Mouse (Mus musculus) cerebral cortex, adult 2 months (tissue): ENCODE measurements around the gene Prdx1.

Experiments used
- WGBS: fragments of 180-500 bp; shearing (Covaris S2); methylation state at CpG from one replicate; pipeline ENCODE4 v1.1.7; 2018; 5-methylcytosine and 5-hydroxymethylcytosine counted together

Gene Prdx1

GRCm38 (mm10) chr4:116685402-116686061, at the start of gene Prdx1:
Gene Prdx1 (plus strand): TSS chr4:116685544.
- WGBS = under 1% methylated on average over 56 of the region's 56 CpGs

DNA sequence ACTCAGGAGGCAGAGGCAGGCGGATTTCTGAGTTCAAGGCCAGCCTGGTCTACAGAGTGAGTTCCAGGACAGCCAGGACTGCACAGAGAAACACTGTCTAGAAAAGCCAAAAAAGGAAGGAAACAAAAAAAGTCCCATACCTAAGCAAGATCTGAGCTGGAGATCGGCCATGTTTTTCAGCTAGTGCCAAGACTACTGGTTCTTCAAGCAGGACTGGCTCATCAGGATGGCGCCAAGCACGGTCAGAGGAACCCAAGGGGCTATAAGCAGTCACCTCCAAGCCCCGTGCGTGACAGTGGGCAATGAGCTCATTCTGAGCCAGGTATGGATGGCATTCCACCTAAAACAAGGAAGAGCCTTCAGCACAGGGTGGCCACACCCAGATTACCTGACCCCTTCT, 46.5 kb upstream of the Prdx1 start:
- WGBS = 86% methylated on average over 6 of the region's 6 CpGs

DNA sequence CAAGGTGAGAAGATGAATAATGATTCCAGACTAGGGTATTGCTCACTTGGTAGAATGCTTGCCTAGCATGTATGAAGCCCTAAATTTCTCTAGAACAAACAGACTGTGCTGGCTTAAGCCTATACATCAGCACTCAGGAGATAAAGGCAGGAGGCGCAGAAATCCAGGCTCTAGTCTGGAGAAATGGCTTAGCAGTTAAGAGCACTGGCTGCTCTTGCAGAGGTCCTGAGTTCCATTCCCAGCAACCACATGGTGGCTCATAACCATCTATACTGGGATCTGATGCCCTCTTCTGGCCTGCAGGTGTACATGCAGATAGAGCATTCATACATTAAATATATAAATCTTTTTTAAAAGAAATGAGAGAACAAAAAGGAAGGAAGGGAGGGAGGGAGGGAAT, 43.3 kb upstream of the Prdx1 start:
- WGBS = 96% methylated on average over 1 of the region's 1 CpGs

DNA sequence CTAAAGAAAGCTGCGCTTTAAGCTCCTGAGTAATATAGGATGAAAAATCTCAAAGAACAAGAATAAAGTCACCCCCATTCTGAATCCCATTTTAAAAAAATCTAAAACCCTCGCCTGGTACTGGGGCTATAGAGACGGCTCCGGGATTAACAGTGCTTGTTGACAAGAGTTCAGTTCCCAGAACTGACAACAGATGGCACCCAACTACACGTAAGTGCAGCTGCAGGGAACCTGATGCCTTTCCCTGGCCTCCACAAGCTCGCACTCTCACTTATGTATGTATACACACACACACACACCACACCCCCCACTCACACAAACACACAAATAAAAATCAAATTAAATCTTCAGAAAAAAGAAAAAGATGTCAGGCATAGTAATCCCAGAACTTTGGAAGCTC, 41.0 kb upstream of the Prdx1 start:
- WGBS = 25% methylated on average over 6 of the region's 6 CpGs

DNA sequence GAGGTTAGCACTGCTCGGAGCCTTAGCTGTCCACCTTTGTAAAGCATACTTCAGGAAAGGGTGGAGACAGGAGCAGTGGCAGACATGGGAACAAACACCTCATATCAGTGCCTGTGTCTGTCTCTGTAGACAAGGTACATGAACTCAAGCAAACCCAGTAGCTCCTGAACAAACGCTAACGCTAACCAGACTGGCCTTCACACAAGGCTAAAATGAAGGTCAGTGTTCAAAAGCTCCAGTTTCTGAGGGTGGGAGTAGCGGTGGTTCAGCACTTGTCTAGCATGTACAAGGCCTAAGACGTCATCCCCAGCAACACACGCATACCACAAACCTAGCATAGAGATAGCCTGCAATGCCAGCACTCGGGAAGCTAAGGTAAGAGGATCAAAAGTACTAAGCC, 39.7 kb upstream of the Prdx1 start:
- WGBS = 74% methylated on average over 7 of the region's 7 CpGs

DNA sequence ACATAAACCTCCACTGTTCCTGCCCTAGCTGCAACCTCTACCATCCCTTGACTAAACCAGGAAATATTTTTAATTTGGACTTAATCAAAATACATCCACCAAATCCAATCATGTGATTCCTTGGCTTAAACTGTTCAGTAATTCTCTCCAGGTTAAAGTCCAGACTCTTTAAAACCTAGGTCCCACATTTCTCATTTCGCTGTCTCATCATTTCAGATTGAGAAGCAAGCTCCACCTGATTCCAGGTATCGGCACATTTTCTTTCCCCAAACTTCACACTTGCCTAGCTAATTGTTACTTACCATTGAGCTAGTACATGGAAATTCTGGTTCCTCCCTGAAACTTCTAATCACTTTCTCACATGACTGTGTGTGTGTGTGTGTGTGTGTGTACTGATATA, 35.9 kb upstream of the Prdx1 start:
- 91% methylated on average over 2 of the region's 2 CpGs for WGBS

- 37% methylated on average over 5 of the region's 5 CpGs for WGBS
Observed at GRCm38 (mm10) chr4:116650365-116650764, 35.0 kb upstream of the Prdx1 start.

DNA sequence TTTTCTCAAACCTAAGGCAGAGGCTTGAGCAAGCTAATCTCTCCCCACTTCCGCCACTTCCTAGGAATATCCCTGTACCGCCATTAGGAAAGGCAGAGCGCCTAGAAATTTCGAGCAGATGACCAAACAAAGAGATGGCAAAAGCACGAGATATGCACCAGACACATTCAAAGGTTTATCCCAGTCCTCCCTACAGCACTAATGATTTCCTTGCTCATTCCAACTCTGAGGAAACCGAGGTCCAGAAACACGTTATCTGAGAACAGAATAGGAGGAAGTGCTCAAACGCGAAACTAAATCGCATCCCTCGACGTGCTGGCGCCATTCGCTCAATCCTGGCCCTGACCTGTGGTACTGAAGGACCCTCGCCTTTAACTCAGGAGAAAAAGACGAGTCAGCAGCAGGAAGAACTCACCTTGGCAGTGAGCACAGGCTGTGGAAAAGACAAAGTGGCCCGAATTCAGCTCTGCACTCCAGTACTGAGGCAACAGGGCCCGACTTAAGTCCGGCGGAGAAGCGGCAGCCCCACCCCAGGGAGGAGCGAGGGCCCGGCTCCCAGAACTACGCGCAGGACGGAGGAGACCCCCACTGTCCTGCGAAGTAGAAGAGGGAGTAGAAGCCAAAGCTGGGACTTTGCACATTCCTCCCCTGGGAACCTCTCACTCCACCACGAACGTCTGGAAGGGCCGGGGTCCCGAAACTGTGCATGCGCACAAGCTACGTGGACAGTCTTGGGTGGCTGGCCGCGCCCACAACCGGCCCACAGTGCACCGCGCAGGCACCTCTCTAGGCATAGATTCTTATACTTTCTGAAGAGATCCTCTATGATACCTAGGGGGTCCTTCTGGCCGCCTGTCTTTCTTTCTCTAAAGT, 34.2 kb upstream of the Prdx1 start, which contains the start of gene Akr1a1:
Akr1a1 (minus strand) TSS at position 757 of the 873 bp plus-strand sequence.
- WGBS = under 1% methylated on average over 39 of the region's 39 CpGs

GRCm38 (mm10) chr4:116651797-116652135, 33.6 kb upstream of the Prdx1 start:
- 7% methylated on average over 6 of the region's 6 CpGs for WGBS

DNA sequence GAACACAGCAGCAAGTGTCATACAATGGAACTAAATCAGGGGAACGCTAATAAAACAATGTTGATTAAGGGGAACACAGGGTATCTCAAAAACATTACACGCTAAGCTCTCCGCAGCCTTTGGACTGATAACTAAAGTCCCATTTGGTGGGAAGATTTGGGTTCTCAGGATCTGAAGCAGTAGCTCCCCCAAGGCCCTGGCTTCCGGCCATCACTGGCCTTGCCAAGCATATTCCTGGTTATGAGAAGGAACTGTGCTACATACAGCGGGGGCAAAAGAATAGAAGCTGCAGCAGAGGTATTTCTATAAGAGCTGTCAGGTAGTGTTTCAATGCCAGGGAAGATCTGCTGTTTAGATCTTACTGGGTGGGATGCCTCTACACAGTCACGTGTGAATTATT, 32.1 kb upstream of the Prdx1 start:
- 86% methylated on average over 6 of the region's 6 CpGs for WGBS

GRCm38 (mm10) chr4:116655100-116655499, 30.2 kb upstream of the Prdx1 start:
- WGBS = 64% methylated on average over 2 of the region's 2 CpGs

GRCm38 (mm10) chr4:116655658-116656057, 29.7 kb upstream of the Prdx1 start:
- WGBS = 84% methylated on average over 3 of the region's 3 CpGs

DNA sequence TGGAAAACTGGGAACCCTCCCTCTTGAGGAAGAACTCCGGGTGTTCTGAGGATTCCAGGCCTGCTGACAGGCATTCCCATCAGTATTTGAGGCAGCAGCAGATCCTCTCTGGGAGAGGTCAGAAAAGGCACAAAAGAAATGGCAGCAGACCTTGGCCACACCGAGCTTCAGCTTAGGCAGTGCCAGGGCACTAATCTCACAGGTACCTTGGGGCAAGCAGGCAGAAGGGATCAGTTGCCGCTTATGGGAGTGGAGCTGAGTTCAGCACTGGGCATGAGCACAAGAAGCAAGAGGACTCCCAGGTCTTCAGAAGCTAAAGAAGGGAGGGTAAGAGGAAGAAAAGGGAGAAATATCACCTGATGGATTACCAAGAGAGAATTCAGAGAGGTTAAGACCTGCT, 27.4 kb upstream of the Prdx1 start:
- 67% methylated on average over 3 of the region's 3 CpGs for WGBS

- 43% methylated on average over 2 of the region's 2 CpGs for WGBS
Observed at GRCm38 (mm10) chr4:116659474-116659873, 25.9 kb upstream of the Prdx1 start.

DNA sequence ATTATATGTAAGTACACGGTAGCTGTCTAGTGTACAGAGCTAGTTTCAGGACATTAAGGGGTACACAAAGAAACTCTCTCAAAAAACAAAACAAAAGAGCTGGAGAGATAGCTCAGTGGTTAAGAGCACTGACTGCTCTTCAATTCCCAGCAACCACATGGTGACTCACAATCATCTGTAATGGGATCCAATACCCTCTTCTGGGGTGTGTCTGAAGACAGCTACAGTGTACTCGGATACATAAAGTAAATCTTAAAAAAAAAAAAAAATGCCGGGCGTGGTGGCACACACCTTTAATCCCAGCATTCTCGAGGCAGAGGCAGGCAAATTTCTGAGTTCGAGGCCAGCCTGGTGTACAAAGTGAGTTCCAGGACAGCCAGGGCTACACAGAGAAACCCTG, 25.4 kb upstream of the Prdx1 start:
- 74% methylated on average over 6 of the region's 6 CpGs for WGBS

GRCm38 (mm10) chr4:116660829-116661228, 24.5 kb upstream of the Prdx1 start:
- WGBS = 54% methylated on average over 6 of the region's 6 CpGs

- WGBS = 89% methylated on average over 1 of the region's 1 CpGs
Observed at GRCm38 (mm10) chr4:116661998-116662397, 23.3 kb upstream of the Prdx1 start.

DNA sequence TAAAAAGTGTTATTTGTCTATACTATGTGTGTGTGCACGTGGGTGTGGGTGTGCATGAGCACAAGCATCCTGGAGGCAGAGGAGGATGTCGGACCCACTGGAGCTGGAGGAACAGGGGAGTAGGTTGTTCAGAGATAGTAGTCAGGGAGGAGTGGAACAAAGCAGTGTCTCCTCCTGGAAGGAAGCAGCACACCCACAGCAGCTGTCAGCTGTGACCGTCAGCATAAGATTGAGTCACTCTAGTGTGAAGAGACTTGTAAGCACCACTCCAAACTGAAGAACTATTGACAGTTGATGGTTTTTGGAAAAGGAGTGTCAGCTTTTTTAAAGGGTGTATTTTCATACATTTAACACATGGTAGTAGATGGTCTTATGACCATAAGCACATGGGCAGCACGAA, 18.7 kb upstream of the Prdx1 start:
- WGBS = 41% methylated on average over 4 of the region's 4 CpGs

DNA sequence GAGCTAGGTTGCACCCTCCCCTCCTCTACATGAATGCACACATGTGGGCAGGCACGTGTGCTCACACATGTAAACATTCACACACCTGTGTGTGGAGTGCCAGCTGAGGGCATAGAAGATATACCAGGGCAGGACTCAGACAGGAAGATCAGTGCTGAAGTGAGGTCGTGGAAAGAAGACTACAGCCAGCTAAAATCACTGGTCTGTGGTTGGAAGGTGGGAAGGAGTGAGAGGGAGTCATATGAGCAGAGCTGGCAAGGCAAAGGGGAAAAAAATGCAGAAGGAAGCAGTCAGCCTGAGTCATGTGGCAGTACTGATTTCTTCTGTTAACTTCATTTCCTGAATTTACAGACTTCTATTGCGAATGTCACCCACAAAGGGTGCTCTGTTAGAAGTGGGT, 17.2 kb upstream of the Prdx1 start:
- 44% methylated on average over 3 of the region's 3 CpGs for WGBS

GRCm38 (mm10) chr4:116669291-116669690, 16.1 kb upstream of the Prdx1 start:
- 71% methylated on average over 2 of the region's 2 CpGs for WGBS

GRCm38 (mm10) chr4:116672785-116673184, 12.6 kb upstream of the Prdx1 start:
- WGBS = 71% methylated on average over 2 of the region's 2 CpGs

GRCm38 (mm10) chr4:116674761-116675160, 10.6 kb upstream of the Prdx1 start:
- 95% methylated on average over 6 of the region's 6 CpGs for WGBS

- 87% methylated on average over 3 of the region's 3 CpGs for WGBS
Observed at GRCm38 (mm10) chr4:116676027-116676426, 9.3 kb upstream of the Prdx1 start.
